Mouse (Mus musculus): ENCODE measurements around the gene Wfdc13. TPM values are rescaled to one million over a fixed set of nuclear protein-coding genes. Genes with fewer than 3 reads are reported as not detected.

The Wfdc13 gene
- not detected for polyA plus RNA-seq (2017; shearing (Covaris generic))

DNA sequence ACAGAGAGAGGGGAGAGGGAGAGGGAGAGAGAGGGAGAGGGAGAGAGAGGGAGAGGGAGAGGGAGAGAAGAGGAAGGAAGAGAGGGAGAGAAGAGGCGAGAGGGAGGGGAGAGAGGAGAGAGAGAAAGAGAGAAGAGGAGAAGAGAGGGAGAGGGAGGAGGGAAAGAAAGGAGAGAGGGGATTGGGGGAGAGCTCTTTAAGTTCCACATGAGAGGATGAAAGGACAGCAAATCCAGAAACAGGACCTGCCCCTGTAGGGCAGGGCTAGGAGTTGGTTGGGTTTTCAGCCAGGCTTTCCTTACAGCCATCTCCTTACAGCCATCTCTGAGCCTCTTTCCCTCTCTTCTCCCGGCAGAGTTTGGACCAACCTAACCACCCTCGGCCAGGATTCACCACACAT is at the start of gene Wfdc13:
Wfdc13 (plus strand) TSS at position 301 of the 400 bp plus-strand sequence.
- no peak for ATAC-seq

- ATAC-seq = no peak
These were observed 49.6 kb upstream of the Wfdc13 start for GRCm38 (mm10) chr2:164635266-164635665.

DNA sequence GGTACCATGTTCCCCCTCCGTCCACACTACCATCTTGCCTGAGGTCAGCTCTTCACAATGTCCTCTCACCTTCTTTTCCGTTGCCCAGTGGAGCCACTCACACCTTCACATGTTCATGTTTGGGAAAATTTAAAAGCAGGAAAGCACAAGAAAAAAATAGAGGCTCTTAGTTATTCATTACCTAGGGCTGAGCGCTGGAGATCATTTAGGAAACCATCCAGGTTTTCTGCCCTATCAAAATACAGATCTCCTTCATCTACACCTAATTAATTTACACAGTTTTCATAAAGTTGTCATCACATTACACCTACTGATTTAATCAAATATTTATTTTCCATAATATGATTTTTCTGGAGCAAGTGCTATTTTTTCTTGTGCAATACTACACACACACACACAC is 46.2 kb upstream of the Wfdc13 start, which contains the start of gene Wfdc16:
Wfdc16 (minus strand) TSS at position 101 of the 400 bp plus-strand sequence.
- ATAC-seq = no peak

DNA sequence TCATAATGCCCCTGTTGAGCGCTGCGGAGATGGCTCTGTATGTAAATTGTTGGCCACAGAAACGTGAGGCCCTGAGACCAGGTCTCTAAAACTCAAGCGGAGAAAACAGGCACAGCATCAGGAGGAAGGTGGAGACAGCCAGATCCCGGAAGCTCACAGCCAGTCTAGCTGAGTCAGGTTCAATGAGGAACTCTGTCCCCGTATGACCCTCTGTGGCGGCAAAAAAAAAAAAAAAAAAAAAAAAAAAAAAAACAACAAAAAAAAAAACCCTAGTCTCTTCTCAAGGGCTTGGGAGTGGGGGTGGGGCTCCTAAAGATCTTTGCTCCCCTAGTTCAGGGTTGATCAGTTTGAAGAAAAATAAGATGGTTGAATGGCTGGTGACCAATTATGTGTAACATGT is 43.8 kb upstream of the Wfdc13 start:
- ATAC-seq = no peak

DNA sequence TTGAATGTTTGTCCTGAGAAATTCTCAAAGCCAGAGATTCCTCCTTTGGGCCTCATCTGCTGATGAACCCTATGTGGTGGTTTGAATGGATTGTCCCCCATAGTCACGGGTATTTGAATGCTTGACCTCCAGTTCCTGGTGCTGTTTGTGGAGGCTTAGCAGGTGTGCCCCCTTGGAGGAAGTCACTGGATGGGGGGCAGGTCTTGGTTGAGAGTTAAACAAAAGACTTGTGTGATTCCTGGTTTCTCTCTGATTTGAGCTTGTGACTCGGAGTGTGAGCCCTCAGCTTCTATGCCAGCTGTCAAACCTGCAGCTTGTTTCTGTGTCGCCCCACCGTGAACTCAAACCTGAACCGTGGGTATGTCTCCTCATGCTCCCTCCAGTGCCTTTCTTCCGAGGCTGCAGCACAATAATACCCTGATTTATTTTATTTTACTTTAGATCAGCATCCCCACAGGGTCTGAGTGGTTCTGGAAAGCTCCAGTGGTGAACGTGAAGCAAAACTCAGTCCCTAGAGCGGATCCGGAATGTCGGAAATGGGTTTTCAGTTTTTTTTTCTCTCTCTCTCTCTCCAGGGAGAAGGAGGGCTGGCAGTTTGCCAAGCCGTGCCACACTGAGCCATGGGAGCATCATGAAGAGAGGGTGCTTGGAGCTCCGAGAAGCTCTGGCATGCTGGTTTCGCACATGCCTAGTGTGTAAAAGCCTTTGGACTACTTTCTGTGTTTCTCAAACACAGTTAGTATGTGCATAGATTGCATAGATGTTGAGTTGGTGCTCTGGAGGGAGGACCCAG is 42.8 kb upstream of the Wfdc13 start:
- no peak for ATAC-seq

- no peak for ATAC-seq
These were observed 29.0 kb upstream of the Wfdc13 start, which contains the start of gene Wfdc10 for GRCm38 (mm10) chr2:164655858-164656257. Wfdc10 (plus strand) TSS chr2:164656046.

DNA sequence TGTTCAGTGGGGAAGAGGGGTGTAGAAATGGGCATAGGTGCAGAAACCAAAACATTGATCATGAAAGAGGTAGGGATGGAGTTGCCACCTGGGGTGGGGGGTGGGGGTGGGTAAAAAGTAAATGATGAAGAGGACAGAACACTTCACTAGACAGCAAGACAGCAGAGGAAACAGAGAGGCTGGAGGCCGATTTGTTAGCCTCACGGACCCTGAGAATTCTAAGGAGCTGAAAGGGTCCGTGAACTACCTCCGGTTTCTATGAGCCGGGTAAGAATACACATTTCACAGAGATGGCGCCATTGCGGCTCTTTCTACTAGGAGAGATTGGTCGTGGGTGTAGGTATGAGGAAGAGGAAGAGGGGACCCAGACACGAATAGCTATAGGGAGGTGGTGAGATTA is 28.4 kb upstream of the Wfdc13 start, which contains the start of gene Wfdc9:
Wfdc9 (minus strand) TSS at position 101 of the 400 bp plus-strand sequence.
- no peak for ATAC-seq

DNA sequence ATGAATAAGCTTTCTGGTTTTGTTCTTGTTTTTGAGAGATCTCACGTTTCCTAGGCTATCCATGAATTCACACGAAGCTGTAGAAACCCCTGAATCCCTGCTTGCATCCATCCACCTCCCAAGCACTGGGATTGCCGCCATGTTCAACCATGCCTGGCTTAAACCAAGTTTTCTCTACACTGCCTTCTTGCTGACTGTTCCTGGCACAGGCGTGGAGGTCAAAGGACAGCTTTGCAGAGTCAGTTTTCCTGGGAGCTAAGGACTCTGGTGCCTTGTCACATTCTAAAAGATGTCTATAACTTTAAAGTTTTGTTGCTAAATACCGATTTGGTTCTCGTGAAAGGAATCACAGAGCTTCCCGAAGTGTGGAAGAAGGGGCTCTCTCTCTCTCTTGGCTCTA is 20.1 kb upstream of the Wfdc13 start:
- ATAC-seq = no peak

GRCm38 (mm10) chr2:164670261-164670660 is 14.6 kb upstream of the Wfdc13 start:
- ATAC-seq = no peak

- ATAC-seq = no peak
These were observed 14.0 kb upstream of the Wfdc13 start for GRCm38 (mm10) chr2:164670938-164671337.

- no peak for ATAC-seq
These were observed 10.9 kb upstream of the Wfdc13 start, which contains the start of gene Wfdc11 for GRCm38 (mm10) chr2:164673987-164674386. Wfdc11 (minus strand) TSS chr2:164674087.

- ATAC-seq = no peak
These were observed 8.8 kb upstream of the Wfdc13 start for GRCm38 (mm10) chr2:164676103-164676502.

DNA sequence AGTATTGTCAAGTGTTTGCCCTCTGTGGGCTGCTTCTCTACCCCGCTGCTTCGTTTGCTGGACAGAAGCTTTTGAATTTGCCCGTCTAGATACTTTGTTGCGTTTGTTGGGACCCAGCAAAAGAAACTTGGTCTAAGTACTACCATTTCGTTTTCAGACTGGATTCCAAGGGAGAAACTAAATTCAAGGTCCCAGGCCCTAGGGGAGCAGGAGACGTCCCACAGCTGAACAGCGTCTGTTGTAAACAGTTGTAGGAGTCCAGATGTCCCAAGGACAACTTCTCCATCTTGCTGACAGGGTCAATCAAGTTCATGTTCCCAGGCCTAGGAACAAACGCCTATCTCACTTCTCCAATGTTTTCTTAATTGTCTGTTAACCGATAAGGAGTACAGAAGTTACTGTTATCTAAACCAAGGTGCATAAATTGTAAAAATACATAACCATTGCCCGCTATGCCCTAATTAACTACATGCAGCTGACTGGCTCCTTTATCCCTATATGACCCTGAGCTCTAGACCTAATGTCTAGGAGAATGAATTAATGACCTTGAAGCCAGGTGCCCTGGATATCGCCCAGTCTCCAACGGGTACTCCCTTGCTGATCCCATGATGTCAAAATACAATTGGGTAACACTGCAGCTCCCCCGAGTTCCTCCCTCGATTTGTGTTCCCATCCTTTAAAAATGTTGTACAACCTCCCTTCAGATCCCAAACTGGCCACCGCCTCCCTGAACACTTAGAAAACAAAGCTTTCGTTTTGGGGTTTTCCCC is 7.8 kb upstream of the Wfdc13 start:
- ATAC-seq = no peak

GRCm38 (mm10) chr2:164678848-164679625 is 5.9 kb upstream of the Wfdc13 start:
- peak; percentile 45 for ATAC-seq

GRCm38 (mm10) chr2:164679906-164680305 is 5.0 kb upstream of the Wfdc13 start:
- no peak for ATAC-seq

- no peak for ATAC-seq
These were observed 13.3 kb downstream of the Wfdc13 start, which contains the start of gene Spint4 for GRCm38 (mm10) chr2:164698201-164698600. Spint4 (plus strand) TSS chr2:164698501.

- no peak for ATAC-seq
These were observed 16.1 kb downstream of the Wfdc13 start for GRCm38 (mm10) chr2:164700959-164701358.

- ATAC-seq = no peak
These were observed 16.9 kb downstream of the Wfdc13 start for GRCm38 (mm10) chr2:164701761-164702160.

- no peak for ATAC-seq
These were observed 19.3 kb downstream of the Wfdc13 start for GRCm38 (mm10) chr2:164704235-164704634.

DNA sequence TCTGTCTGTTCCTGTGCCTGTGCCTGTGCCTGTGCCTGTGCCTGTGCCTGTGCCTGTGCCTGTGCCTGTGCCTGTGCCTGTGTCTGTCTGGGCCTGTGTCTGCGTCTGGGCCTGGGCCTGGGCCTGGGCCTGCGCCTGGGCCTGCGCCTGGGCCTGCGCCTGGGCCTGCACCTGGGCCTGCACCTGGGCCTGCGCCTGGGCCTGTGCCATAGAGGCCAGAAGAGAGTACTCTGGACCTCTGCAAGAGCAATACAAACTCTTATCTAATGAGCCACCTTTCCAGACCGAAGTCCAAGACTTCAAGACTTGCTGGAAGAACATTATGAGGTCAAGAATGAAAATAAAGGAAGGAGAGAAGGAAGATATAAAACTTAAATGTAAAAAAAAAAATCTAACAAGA is 20.4 kb downstream of the Wfdc13 start:
- no peak for ATAC-seq

GRCm38 (mm10) chr2:164705991-164706390 is 21.1 kb downstream of the Wfdc13 start:
- no peak for ATAC-seq

- no peak for ATAC-seq
These were observed 30.1 kb downstream of the Wfdc13 start, which contains the start of gene Spint5 for GRCm38 (mm10) chr2:164715005-164715404. Spint5 (plus strand) TSS chr2:164715305.
